Mouse (Mus musculus) liver, embryonic 14.5 days (tissue): ENCODE measurements around the gene Carm1. TPM values are rescaled to one million over a fixed set of nuclear protein-coding genes. Genes with fewer than 3 reads are reported as not detected.
"Not testable (repeated sequence)": the region's sequence is repeated elsewhere in the genome, so short reads cannot be mapped to it uniquely, and the experiment has no call there.

Experiments used
- ATAC-seq: fragments of 200-750 bp; cut with Nextera tagmentation; 2 replicates; pipeline ENCODE4 v1.8.0; 2017; ENCODE audit warnings: moderate number of reproducible peaks, mild to moderate bottlenecking, moderate library complexity; ENCODE audit not compliant: insufficient read depth
- DNase-seq, 3 experiments: peaks; one replicate each; pipeline ENCODE4 v3.0.0-alpha.2; 2012 to 2013; ENCODE audit warnings: low read depth in 3 of 3, low spot score in 3 of 3
- H3K27ac ChIP-seq: fragments of 300-500 bp; sonication (generic); 2 replicates; pipeline ENCODE4 v1.5.1; 2014; ENCODE audit warnings: moderate library complexity, mild to moderate bottlenecking, control low read depth, inconsistent platforms
- H3K27me3 ChIP-seq: fragments of 300-500 bp; sonication (generic); 2 replicates; pipeline ENCODE4 v1.6.1; 2014; ENCODE audit warnings: mild to moderate bottlenecking, low read length, moderate library complexity; ENCODE audit not compliant: control insufficient read depth, insufficient read depth
- H3K36me3 ChIP-seq: fragments of 300-500 bp; sonication (generic); replicated peaks from 2 replicates; pipeline ENCODE4 v1.6.1; 2014; ENCODE audit warnings: low read depth; ENCODE audit not compliant: control insufficient read depth, insufficient read depth
- H3K4me1 ChIP-seq, 2 experiments: fragments of 200-500 bp in 1 of 2; fragments of 300-500 bp in 1 of 2; sonication (generic) in 1 of 2; replicated peaks; 2 replicates each; pipeline ENCODE4 v1.6.1; 2012 to 2014; ENCODE audit warnings: antibody characterized with exemption in 1 of 2, inconsistent platforms in 1 of 2, low read length in 1 of 2; ENCODE audit not compliant: control insufficient read depth in 2 of 2, insufficient read depth in 2 of 2
- H3K4me2 ChIP-seq: fragments of 300-500 bp; sonication (generic); 2 replicates; pipeline ENCODE4 v1.6.1; 2014; ENCODE audit warnings: low read depth, mild to moderate bottlenecking, control low read depth, moderate library complexity
- H3K4me3 ChIP-seq, 2 experiments: fragments of 200-500 bp in 1 of 2; fragments of 300-500 bp in 1 of 2; sonication (generic) in 1 of 2; 2 replicates each; pipeline ENCODE4 v1.5.1; 2012 to 2014; ENCODE audit warnings: low read depth in 2 of 2, low read length in 2 of 2, mild to moderate bottlenecking in 2 of 2, control low read depth in 1 of 2, inconsistent platforms in 1 of 2, moderate library complexity in 1 of 2; ENCODE audit not compliant: insufficient read depth in 1 of 2
- H3K9ac ChIP-seq: fragments of 300-500 bp; sonication (generic); replicated peaks from 2 replicates; pipeline ENCODE4 v1.6.1; 2014; ENCODE audit warnings: mild to moderate bottlenecking, control low read depth, moderate library complexity
- H3K9me3 ChIP-seq: fragments of 300-500 bp; sonication (generic); 2 replicates; pipeline ENCODE4 v1.6.1; 2016; ENCODE audit warnings: low read length, mixed read lengths; ENCODE audit not compliant: control insufficient read depth
- CTCF ChIP-seq: IDR thresholded peaks from 2 replicates; pipeline ENCODE4 v1.5.1; 2016; ENCODE audit warnings: antibody characterized with exemption, low read depth, control low read depth
- EP300 ChIP-seq: IDR thresholded peaks from 2 replicates; pipeline ENCODE4 v1.6.1; 2016; ENCODE audit warnings: antibody characterized with exemption, low read depth
- WGBS: fragments of 180-500 bp; shearing (Covaris S2); extraction: QIAGEN DNeasy Blood & Tissue Kit; methylation state at CpG from one replicate; pipeline ENCODE4 v1.1.7; 2014; ENCODE audit not compliant: insufficient replicate concordance; 5-methylcytosine and 5-hydroxymethylcytosine counted together
- polyA plus RNA-seq, 2 experiments: library from polyadenylated mRNA; depleted of rRNA in 1 of 2; stranded (reverse) in 1 of 2; unstranded in 1 of 2; fragments of >200 nt; fragmentation: Nextera tagmentation in 1 of 2; extraction: Ambion mirVana in 1 of 2; gene quantifications; 2 replicates each; pipeline versions ENCODE4 v1.2.1 to v1.2.3; 2012 to 2014

The Carm1 gene
- polyA plus RNA-seq, 2 experiments = 13.6 to 25.6 TPM

GRCm38 (mm10) chr9:21537009-21537408, 9.7 kb upstream of the Carm1 start:
- Histone ChIP-seq H3K9me3 (no peaks in the 10 kb centered on the region), H3K4me1 (peaks cover 0 to 7% of the 10 kb centered on the region in 2 experiments; a peak in 2 of 4 replicates), H3K4me2 (no peak overlapping the region), H3K27ac (no peak overlapping the region), H3K4me3 (no peak overlapping the region), H3K36me3 (no peaks in the 10 kb centered on the region), H3K9ac (no peak overlapping the region), H3K27me3 (no peaks in the 10 kb centered on the region)
- 60% methylated on average over 4 of the region's 4 CpGs for WGBS
- ATAC-seq (no peak), DNase-seq (no peak)
- TF ChIP-seq CTCF (no peak), EP300 (no peak)

- ATAC-seq (no peak), DNase-seq (no peak)
- Histone ChIP-seq H3K9ac (no peak overlapping the region), H3K4me2 (no peak overlapping the region), H3K9me3 (no peaks in the 10 kb centered on the region), H3K27ac (no peak overlapping the region), H3K27me3 (no peaks in the 10 kb centered on the region), H3K4me3 (no peak overlapping the region), H3K4me1 (peaks cover 0 to 11% of the 10 kb centered on the region in 2 experiments; a peak in 3 of 4 replicates), H3K36me3 (no peaks in the 10 kb centered on the region)
- no peak for TF ChIP-seq EP300
- TF ChIP-seq CTCF = no peak
- WGBS = 47% methylated on average over 7 of the region's 7 CpGs
Measured at GRCm38 (mm10) chr9:21539981-21540753, 6.5 kb upstream of the Carm1 start.

GRCm38 (mm10) chr9:21542001-21542400, 4.7 kb upstream of the Carm1 start:
- not testable (repeated sequence) for ATAC-seq, DNase-seq, H3K27ac ChIP-seq, H3K9me3 ChIP-seq, H3K4me2 ChIP-seq, H3K4me3 ChIP-seq, H3K27me3 ChIP-seq, H3K36me3 ChIP-seq, H3K9ac ChIP-seq
- whole genome bisulfite sequencing = 68% methylated on average over 2 of the region's 2 CpGs
- peaks cover 0 to 15% of the 10 kb centered on the region in 2 experiments; a peak in 3 of 4 replicates for H3K4me1 ChIP-seq

GRCm38 (mm10) chr9:21545351-21545915, 1.3 kb upstream of the Carm1 start:
- ATAC-seq (peak; percentile 62), DNase-seq (no peak)
- Histone ChIP-seq H3K4me1 (peaks cover 7 to 16% of the 10 kb centered on the region in 2 experiments), H3K4me2 (peak overlapping the region; percentile 73), H3K27ac (peak overlapping the region; percentile 68), H3K9ac (peak overlapping the region; percentile 51), H3K9me3 (no peaks in the 10 kb centered on the region), H3K36me3 (no peaks in the 10 kb centered on the region; the same call in 1 of the 2 replicates), H3K27me3 (no peaks in the 10 kb centered on the region), H3K4me3 (peak overlapping the region; percentile 63 to 75)
- WGBS = 22% methylated on average over 9 of the region's 9 CpGs
- TF ChIP-seq EP300 (no peak), CTCF (0 out of 2 replicates have a peak, but pooled peaks have one; percentile 3)
